Mouse (Mus musculus) megakaryocyte progenitor cell, adult 5-6 weeks (primary cell): ENCODE measurements at regions not wholly inside any gene's neighbourhood (a gene's known extent, or its start where the extent isn't known, plus 50 kb on each side); places are given as distances from the start of the nearest gene placed in this dataset.

Experiments used
- ATAC-seq: replicated peaks from 2 replicates; pipeline ENCODE4 v1.8.0; 2016; ENCODE audit warnings: mild to moderate bottlenecking, moderate TSS enrichment, inconsistent platforms; ENCODE audit not compliant: poor library complexity

DNA sequence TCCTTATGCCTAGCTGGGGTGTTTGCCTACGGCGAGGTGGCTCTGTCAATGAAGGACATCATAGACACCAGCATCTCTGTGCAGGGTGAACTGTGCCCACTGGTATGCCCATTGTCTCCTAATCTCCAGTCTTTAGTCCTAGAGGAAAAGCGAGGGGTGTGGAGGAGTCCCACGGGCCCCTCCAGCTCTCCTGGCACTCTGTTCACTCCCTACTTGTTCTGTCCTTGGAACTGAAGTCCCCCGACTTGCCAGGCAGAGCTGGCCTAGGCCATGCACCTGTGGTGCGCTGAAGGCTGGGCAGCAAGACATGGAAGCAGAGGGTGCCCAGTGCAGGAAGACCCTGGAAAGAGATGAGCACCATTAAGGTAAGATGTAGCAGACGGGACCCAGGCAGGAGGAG, 150.6 kb upstream of the Haao start:
- ATAC-seq = no peak

DNA sequence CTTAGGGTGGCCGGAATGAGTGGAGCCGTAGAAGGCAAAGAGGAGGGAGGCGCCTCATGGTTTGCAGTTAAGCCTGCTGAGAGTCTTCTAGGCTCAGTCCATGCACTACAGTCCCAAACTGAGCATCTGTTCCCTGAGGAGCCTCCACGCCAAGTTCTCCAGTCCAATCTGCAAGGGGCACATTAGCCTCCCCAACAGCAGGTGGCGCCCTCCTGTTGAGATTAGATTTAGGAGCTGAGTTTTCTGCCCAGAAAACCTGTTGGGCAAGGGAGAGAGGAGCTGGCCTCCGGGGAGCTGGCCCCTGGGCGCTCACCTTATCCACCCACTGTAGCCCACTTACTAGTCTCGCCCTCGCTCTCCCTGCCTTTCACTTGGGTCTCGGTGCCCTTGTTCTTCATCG, 150.0 kb upstream of the Haao start:
- ATAC-seq = peak; percentile 91

GRCm38 (mm10) chr17:83993028-83993427, 145.3 kb upstream of the Haao start:
- ATAC-seq = no peak

- ATAC-seq = peak; percentile 78
Measured at GRCm38 (mm10) chr17:83990421-83991365, 142.9 kb upstream of the Haao start.

DNA sequence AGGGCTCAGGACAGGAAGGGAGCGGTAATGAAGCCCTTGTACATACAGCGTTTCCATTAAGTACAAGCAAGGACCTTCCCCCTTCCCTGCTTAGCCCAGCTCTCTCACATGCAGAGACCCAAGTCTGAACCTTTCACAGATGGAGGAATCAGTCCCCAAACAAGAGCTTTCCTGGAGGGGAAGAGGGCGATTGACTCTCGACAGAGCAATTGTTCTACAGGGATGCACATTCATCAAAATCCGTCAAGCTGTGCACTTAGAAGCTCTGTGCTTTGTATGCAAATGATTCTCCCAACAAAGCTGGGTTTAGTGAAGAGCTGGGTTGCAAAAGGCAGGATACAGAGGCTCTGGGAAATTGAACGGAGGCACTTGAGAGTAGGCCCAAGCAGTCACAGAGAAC, 141.1 kb upstream of the Haao start:
- no peak for ATAC-seq

GRCm38 (mm10) chr17:83988165-83988564, 140.4 kb upstream of the Haao start:
- peak; percentile 15 for ATAC-seq

- ATAC-seq = no peak
Measured at GRCm38 (mm10) chr17:83987683-83988082, 139.9 kb upstream of the Haao start.

GRCm38 (mm10) chr17:83985916-83986578, 138.3 kb upstream of the Haao start:
- no peak for ATAC-seq

- peak; percentile 32 for ATAC-seq
Measured at GRCm38 (mm10) chr17:83985333-83985790, 137.6 kb upstream of the Haao start.

DNA sequence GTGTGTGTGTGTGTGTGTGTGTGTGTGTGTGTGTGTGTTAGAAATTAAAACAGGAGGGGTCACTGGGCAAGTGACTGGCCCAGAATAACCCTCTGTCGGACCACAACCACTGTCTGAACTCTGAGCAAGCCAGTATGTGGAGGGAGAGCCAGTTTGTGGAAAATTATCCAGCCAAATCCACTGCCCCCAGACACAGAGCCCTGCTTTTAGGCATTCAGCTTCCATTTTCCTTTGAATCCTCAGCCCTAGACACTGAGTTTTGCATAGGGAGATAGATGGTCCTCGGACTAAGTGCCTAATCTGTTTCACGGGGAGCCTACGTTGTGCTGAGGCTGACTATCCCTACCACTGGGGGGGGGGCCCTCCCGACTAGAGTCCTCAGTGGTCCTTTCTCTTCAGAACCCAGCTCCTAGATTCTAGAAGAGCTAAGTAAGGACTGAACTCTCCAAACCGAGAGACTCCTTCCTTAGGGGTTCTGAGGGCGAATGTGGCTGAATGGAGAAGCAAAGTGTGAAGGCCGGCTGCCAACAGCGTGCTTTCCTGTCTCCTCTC, 136.2 kb upstream of the Haao start:
- no peak for ATAC-seq

- ATAC-seq = peak; percentile 58
Measured at GRCm38 (mm10) chr17:83983070-83983836, 135.5 kb upstream of the Haao start.

DNA sequence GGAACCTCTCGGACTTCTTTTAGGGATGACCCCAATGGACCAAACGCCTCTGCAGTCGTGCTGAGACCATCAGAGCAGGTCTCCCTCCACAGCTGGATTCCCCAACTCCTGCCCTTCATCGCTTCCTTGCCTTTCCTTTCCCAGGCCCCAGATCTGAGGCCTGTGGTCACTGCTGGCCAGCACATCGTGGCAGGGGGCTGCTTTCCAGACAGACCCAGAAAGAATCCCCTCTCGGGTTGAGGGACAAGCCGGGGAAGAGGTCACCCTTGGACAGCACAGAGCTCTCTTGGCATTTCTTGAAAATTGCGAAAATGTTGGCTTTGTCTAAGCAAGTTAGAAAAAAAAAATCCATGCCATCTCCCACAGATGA, 134.9 kb upstream of the Haao start:
- ATAC-seq = no peak

GRCm38 (mm10) chr17:83978858-83979470, 131.2 kb upstream of the Haao start:
- no peak for ATAC-seq

- no peak for ATAC-seq
Measured at GRCm38 (mm10) chr17:83977725-83978124, 130.0 kb upstream of the Haao start.

DNA sequence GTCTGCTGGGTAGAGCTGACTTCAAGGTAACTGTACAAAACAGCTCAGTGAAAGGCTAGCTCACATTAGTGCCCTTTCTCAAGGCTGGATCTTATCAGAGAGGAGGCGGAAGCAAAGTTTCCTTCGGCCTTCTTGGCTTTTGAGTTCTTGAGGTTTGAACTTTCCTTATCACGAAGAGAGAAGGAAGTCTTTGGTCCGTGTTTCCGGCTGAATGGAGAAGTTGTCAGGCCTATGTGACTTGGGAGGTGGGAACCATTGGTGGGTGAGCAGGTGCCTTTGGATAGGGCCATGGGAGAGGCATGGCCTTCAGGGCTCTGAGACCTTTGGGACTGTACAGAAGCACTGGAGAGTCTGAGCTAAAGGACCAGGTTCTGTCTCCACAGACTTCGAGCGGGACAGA, 128.1 kb upstream of the Haao start:
- ATAC-seq = peak; percentile 53

DNA sequence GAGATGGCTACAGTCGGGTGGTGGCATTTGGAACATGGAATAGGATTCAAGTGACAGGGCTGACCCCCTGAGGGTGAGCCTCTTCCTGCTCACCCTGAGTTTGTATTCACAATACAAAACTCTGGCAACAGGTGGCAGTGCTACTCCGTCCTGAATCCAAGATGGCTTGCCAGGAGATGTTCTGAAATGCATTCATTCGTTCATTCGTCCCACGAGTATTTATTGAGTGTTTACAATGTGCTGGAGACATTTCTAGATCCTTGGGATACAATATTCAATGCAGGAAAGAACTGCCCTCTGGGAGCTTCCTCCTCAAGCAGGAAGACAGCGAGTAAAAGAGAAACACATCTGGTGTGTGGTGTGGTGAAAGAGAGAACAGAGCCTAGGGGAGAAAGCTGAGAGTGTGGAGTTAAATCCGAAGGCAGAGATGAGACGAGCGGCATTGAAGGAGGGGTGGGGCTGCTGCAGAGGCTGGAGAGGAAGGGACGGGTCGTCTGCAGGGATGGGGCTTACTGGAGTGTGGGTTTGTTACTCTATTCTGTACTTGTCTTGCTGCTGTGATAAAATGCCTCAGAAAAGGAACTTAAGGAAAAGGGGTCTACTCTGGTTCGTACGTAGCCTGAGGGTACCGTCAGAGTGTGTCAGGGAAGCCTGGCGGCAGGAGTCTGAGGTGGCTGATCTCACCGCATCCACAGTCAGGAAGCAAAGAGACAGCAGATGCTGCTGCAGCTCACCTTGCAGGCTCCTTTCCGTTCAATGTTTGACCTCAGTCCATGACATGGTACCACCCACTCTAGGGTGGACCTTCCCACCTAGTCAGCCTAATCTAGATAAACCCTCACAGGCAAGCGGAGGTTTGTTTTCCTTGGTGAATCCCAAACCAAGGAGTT, 125.9 kb upstream of the Haao start:
- peak; percentile 66 for ATAC-seq

- no peak for ATAC-seq
Measured at GRCm38 (mm10) chr17:83972874-83973273, 125.1 kb upstream of the Haao start.

- no peak for ATAC-seq
Measured at GRCm38 (mm10) chr17:83972470-83972869, 124.7 kb upstream of the Haao start.

- ATAC-seq = no peak
Measured at GRCm38 (mm10) chr17:83972026-83972425, 124.3 kb upstream of the Haao start.

GRCm38 (mm10) chr17:83969407-83969826, 121.7 kb upstream of the Haao start:
- peak; percentile 38 for ATAC-seq
